Mouse (Mus musculus): ENCODE results near the gene Crk. TPM values are rescaled to one million over a fixed set of nuclear protein-coding genes. Genes with fewer than 3 reads are reported as not detected.

Gene Crk
- polyA plus RNA-seq (2012; rRNA removed) = 43.1 and 54.4 TPM in 2 replicates

DNA sequence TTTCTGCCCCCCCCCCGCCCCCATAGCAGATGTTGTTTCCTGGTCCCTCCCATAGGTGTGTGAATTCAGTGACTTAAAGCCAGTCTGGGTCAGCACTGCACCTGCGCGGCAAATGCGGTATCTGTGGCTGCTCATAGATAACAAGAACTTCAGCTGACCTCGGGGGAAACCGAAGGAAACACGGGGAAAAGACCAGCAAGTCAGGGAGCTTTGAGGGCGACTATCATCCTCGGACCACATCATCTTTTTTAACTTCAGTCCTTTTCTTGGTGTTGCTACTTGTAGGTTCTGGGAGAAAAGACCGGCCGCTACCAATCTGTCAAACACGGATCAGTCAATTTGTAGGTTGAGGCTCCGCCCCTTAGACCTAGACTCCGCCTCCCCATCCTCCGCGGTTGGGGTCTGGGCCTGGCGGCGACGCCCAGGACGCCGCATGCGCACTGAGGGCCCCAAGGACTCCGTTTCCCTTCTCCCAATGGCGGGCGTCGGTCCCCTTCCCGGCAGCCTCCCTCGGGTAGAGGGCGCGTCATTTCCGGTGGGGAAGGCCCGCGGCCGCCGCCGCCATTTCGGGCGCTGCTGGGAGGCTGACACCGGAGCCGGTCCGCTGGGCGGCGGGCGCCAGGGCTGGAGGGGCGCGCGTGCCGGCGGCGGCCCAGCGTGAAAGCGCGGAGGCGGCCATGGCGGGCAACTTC lies at the start of gene Crk:
Gene Crk, plus strand, starts transcription at position 513 of the 692 bp plus-strand sequence.
- Histone ChIP-seq H3K4me3 (ENCODE audit: extremely low read depth, insufficient read depth, insufficient read length) (peak within 1 kb of the TSS; percentile 92), H3K4me1 (ENCODE audit: control insufficient read depth, insufficient read depth, insufficient read length) (peaks cover 6% of the 10 kb centered on the region), H3K27ac (ENCODE audit: insufficient read depth, low read length) (peak within 1 kb of the TSS; percentile 96), H3K27me3 (ENCODE audit: control insufficient read depth, insufficient read depth, low read length) (no peaks in the 10 kb centered on the region), H3K36me3 (ENCODE audit: control insufficient read depth, insufficient read depth, low read length) (peaks cover 3% of the 10 kb centered on the region; the same call in 1 of the 2 replicates)
- under 1% methylated on average over 52 of the region's 55 CpGs for WGBS
- TF ChIP-seq POLR2A (IDR thresholded peaks at IDR 0.05; ENCODE audit: low read depth, low read length) = peak; percentile 72
- TF ChIP-seq CTCF (IDR thresholded peaks at IDR 0.05; ENCODE audit: extremely low read depth, insufficient read depth, insufficient read length, insufficient replicate concordance) = no peak
- peak; percentile 97 to 99 for DNase-seq (ENCODE audit: low read depth in 1 of 2, low spot score in 2 of 2)

DNA sequence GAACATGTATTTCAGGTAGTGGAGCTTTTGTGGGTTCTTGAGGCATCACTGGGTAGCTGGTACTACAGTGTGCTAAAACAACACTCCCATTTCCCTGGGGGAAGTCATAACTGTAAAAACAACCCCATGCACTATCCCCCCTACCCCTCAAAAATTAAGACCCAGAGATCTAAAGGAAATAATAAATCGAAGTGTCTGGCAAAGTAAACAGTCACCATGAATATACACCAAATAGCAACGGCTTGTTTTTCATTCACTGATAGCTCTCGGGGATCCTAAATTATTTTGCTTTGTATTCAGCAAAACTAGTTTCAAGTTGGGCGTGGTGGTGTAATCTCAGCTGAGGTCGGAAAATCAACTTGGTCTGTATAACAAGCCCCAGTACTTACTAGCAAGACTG lies 49.0 kb upstream of the Crk start:
- Histone ChIP-seq H3K27me3 (ENCODE audit: control insufficient read depth, insufficient read depth, low read length) (no peaks in the 10 kb centered on the region), H3K36me3 (ENCODE audit: control insufficient read depth, insufficient read depth, low read length) (peaks cover 31% of the 10 kb centered on the region), H3K27ac (ENCODE audit: insufficient read depth, low read length) (peak overlapping the region; percentile 88; the same call in 1 of the 2 replicates), H3K4me3 (ENCODE audit: extremely low read depth, insufficient read depth, insufficient read length) (peak overlapping the region; percentile 71; the same call in 1 of the 2 replicates), H3K4me1 (ENCODE audit: control insufficient read depth, insufficient read depth, insufficient read length) (peaks cover 10% of the 10 kb centered on the region; the same call in 1 of the 2 replicates)
- WGBS = 3% methylated on average over 5 of the region's 5 CpGs
- TF ChIP-seq POLR2A (IDR thresholded peaks at IDR 0.05; ENCODE audit: low read depth, low read length) = no peak
- no peak for TF ChIP-seq CTCF (IDR thresholded peaks at IDR 0.05; ENCODE audit: extremely low read depth, insufficient read depth, insufficient read length, insufficient replicate concordance)
- no peak for DNase-seq (ENCODE audit: low read depth in 1 of 2, low spot score in 2 of 2)

DNA sequence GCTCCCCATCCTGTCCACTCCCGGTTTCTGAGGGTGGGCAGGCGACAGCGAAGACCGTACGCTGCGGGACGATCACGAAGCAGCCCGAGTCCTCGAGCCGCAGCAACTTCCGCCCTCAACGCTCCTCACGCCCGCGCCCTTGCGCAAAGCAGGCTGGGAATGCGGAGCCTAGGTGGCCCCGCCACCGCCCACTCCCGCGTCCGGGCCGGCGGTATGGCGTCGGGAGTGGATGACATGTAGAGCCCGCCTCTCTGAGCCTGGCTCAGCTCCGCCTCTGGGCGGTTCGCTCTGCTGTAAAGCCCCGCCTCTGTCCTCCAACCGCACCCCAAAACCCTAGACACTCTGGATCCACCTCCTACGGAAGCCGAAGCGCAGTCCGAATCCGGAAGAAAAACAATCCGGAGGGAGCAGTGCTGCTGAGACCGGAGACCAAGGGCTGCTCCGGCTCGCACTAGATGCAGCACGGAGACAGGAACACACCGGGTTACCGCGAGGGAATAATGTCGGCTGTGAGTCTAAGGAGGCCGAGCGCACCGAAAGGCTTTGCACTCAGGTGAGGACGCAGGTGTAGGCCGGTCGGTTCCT lies 48.3 kb upstream of the Crk start, which contains the start of gene Inpp5k:
Gene Inpp5k, plus strand, starts transcription at position 344 of the 585 bp plus-strand sequence.
- peak; percentile 92 for TF ChIP-seq POLR2A (IDR thresholded peaks at IDR 0.05; ENCODE audit: low read depth, low read length)
- no peak for TF ChIP-seq CTCF (IDR thresholded peaks at IDR 0.05; ENCODE audit: extremely low read depth, insufficient read depth, insufficient read length, insufficient replicate concordance)
- H3K27me3 ChIP-seq (ENCODE audit: control insufficient read depth, insufficient read depth, low read length) = no peaks in the 10 kb centered on the region
- peaks cover 6% of the 10 kb centered on the region; the same call in 1 of the 2 replicates for H3K4me1 ChIP-seq (ENCODE audit: control insufficient read depth, insufficient read depth, insufficient read length)
- peak within 1 kb of the TSS; percentile 88 for H3K4me3 ChIP-seq (ENCODE audit: extremely low read depth, insufficient read depth, insufficient read length)
- WGBS = under 1% methylated on average over 52 of the region's 53 CpGs
- H3K36me3 ChIP-seq (ENCODE audit: control insufficient read depth, insufficient read depth, low read length) = peaks cover 30% of the 10 kb centered on the region
- DNase-seq (ENCODE audit: low read depth in 1 of 2, low spot score in 2 of 2) = peak; percentile 93 to 95
- H3K27ac ChIP-seq (ENCODE audit: insufficient read depth, low read length) = peak within 1 kb of the TSS; percentile 88

DNA sequence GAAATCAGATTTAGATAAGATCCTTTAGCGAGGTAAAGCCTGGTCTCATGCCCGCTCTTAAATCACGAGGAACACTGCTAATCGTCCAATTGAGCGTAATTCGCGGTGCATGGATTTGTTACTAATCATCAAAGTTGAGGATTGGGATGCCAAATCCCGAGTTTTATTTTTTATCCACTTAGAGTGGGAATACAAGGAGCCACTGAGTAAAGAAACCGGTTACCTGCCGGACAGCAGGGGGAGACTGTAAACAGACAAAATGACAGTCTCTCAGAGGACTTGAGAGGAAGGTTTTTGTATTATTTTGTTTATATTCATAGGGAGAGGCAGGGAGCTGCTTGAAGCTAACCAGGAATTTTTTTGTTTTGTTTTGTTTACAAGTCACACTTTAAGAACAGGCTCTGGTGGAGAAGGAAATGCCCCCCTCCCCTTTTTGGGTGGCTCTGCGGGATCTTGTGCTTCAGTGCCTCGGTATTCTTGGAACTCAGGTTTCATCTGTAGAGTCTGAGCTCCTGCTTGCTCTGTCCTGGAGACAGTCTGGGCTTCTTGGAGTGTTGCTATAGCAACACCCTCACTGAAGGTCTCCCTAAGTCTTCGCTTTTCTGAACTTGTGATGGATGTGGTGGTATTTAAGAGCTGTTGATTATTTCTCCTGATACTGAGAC lies 47.4 kb upstream of the Crk start:
- Histone ChIP-seq H3K36me3 (ENCODE audit: control insufficient read depth, insufficient read depth, low read length) (peaks cover 24% of the 10 kb centered on the region), H3K4me3 (ENCODE audit: extremely low read depth, insufficient read depth, insufficient read length) (peak overlapping the region; percentile 88; the same call in 1 of the 2 replicates), H3K4me1 (ENCODE audit: control insufficient read depth, insufficient read depth, insufficient read length) (peaks cover 6% of the 10 kb centered on the region; the same call in 1 of the 2 replicates), H3K27me3 (ENCODE audit: control insufficient read depth, insufficient read depth, low read length) (no peaks in the 10 kb centered on the region), H3K27ac (ENCODE audit: insufficient read depth, low read length) (no peak overlapping the region)
- TF ChIP-seq CTCF (IDR thresholded peaks at IDR 0.05; ENCODE audit: extremely low read depth, insufficient read depth, insufficient read length, insufficient replicate concordance) = peak; percentile 9; the same call in 1 of the 2 replicates
- no peak for TF ChIP-seq POLR2A (IDR thresholded peaks at IDR 0.05; ENCODE audit: low read depth, low read length)
- WGBS = 13% methylated on average over 13 of the region's 13 CpGs
- peak in 1 of 2 experiments; percentile 46 for DNase-seq (ENCODE audit: low read depth in 1 of 2, low spot score in 2 of 2)

DNA sequence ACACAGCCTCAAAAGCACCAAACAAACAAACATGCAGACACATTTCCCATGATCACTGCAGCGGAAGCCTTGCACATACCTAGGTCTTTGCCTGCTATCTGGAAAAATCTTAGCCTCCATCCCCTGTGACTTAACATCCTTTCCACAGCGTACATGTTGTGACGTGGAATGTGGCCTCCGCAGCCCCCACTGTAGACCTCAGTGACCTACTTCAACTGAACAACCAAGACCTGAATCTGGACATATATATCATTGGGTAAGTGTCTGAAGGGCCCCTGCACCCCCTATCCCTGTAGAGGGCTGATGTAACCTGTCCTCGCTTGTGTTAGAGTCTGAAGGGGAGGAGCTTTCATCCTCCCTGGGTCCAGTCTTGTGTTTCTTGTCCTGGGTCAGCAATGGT lies 46.1 kb upstream of the Crk start:
- Histone ChIP-seq H3K36me3 (ENCODE audit: control insufficient read depth, insufficient read depth, low read length) (peaks cover 21% of the 10 kb centered on the region), H3K4me3 (ENCODE audit: extremely low read depth, insufficient read depth, insufficient read length) (no peak overlapping the region), H3K27me3 (ENCODE audit: control insufficient read depth, insufficient read depth, low read length) (no peaks in the 10 kb centered on the region), H3K27ac (ENCODE audit: insufficient read depth, low read length) (no peak overlapping the region), H3K4me1 (ENCODE audit: control insufficient read depth, insufficient read depth, insufficient read length) (peaks cover 6% of the 10 kb centered on the region; the same call in 1 of the 2 replicates)
- no peak for DNase-seq (ENCODE audit: low read depth in 1 of 2, low spot score in 2 of 2)
- TF ChIP-seq CTCF (IDR thresholded peaks at IDR 0.05; ENCODE audit: extremely low read depth, insufficient read depth, insufficient read length, insufficient replicate concordance) = no peak
- no peak for TF ChIP-seq POLR2A (IDR thresholded peaks at IDR 0.05; ENCODE audit: low read depth, low read length)
- 91% methylated on average over 5 of the region's 5 CpGs for WGBS

DNA sequence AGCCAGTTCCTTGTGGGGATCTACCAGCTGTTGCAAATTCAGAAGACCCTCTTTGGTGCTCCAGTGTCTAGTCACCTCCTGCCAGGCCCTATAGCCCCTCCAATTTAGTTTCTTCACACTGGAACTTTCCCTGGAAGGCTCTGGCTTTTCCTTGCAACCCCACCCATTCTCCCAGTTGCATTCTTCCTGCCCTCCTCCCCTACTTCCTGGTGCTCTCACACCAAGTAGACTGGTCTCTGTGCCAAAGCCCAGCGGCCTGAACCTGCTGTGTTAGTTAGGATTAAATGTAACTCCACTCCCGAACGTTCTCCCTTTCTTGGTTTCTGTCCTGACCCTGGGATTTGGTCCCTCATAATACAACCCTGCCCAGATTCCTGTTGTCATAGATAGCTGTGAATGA lies 44.3 kb upstream of the Crk start:
- Histone ChIP-seq H3K27me3 (ENCODE audit: control insufficient read depth, insufficient read depth, low read length) (no peaks in the 10 kb centered on the region), H3K27ac (ENCODE audit: insufficient read depth, low read length) (no peak overlapping the region), H3K4me1 (ENCODE audit: control insufficient read depth, insufficient read depth, insufficient read length) (peaks cover 6% of the 10 kb centered on the region; the same call in 1 of the 2 replicates), H3K4me3 (ENCODE audit: extremely low read depth, insufficient read depth, insufficient read length) (no peak overlapping the region), H3K36me3 (ENCODE audit: control insufficient read depth, insufficient read depth, low read length) (peaks cover 24% of the 10 kb centered on the region)
- 95% methylated on average over 3 of the region's 3 CpGs for WGBS
- DNase-seq (ENCODE audit: low read depth in 1 of 2, low spot score in 2 of 2) = no peak
- no peak for TF ChIP-seq CTCF (IDR thresholded peaks at IDR 0.05; ENCODE audit: extremely low read depth, insufficient read depth, insufficient read length, insufficient replicate concordance)
- TF ChIP-seq POLR2A (IDR thresholded peaks at IDR 0.05; ENCODE audit: low read depth, low read length) = no peak

Data from spleen, adult 2 months (tissue).